Mouse (Mus musculus) spleen, postnatal 4 days (tissue): ENCODE results near the gene Dync1i1.
A peak's percentile ranks its signal among the peaks of the same experiment; 100 is the strongest.

Experiments used
- DNase-seq, 2 experiments: peaks; one replicate each; pipeline ENCODE4 v3.0.0; 2022; ENCODE audit warnings: low spot score in 2 of 2

Dync1i1 gene

GRCm38 (mm10) chr6:5770283-5770682 is 44.8 kb downstream of the Dync1i1 start:
- no peak for DNase-seq

GRCm38 (mm10) chr6:5775461-5775860 is 50.0 kb downstream of the Dync1i1 start:
- no peak for DNase-seq

- no peak for DNase-seq
Observed at GRCm38 (mm10) chr6:5781752-5782151, 56.3 kb downstream of the Dync1i1 start.

- DNase-seq: no peak
Observed at GRCm38 (mm10) chr6:5783830-5784229, 58.4 kb downstream of the Dync1i1 start.

- DNase-seq: no peak
Observed at GRCm38 (mm10) chr6:5790607-5791006, 65.2 kb downstream of the Dync1i1 start.

GRCm38 (mm10) chr6:5794106-5794753 is 68.8 kb downstream of the Dync1i1 start:
- DNase-seq: no peak

GRCm38 (mm10) chr6:5795314-5795713 is 69.9 kb downstream of the Dync1i1 start:
- no peak for DNase-seq

GRCm38 (mm10) chr6:5802124-5802839 is 76.8 kb downstream of the Dync1i1 start:
- no peak for DNase-seq

GRCm38 (mm10) chr6:5802840-5803491 is 77.5 kb downstream of the Dync1i1 start:
- DNase-seq: no peak

GRCm38 (mm10) chr6:5808008-5808421 is 82.6 kb downstream of the Dync1i1 start:
- DNase-seq: no peak

- no peak for DNase-seq
Observed at GRCm38 (mm10) chr6:5812076-5812475, 86.6 kb downstream of the Dync1i1 start.

- DNase-seq: no peak
Observed at GRCm38 (mm10) chr6:5819674-5820073, 94.2 kb downstream of the Dync1i1 start.

- DNase-seq: no peak
Observed at GRCm38 (mm10) chr6:5825461-5825860, 100.0 kb downstream of the Dync1i1 start.

- no peak for DNase-seq
Observed at GRCm38 (mm10) chr6:5827064-5827463, 101.6 kb downstream of the Dync1i1 start.

GRCm38 (mm10) chr6:5828409-5828974 is 103.1 kb downstream of the Dync1i1 start:
- DNase-seq: no peak

- DNase-seq: no peak
Observed at GRCm38 (mm10) chr6:5829148-5829547, 103.7 kb downstream of the Dync1i1 start.

- no peak for DNase-seq
Observed at GRCm38 (mm10) chr6:5830717-5831116, 105.3 kb downstream of the Dync1i1 start.

- DNase-seq: no peak
Observed at GRCm38 (mm10) chr6:5831233-5831632, 105.8 kb downstream of the Dync1i1 start.

- no peak for DNase-seq
Observed at GRCm38 (mm10) chr6:5832838-5833237, 107.4 kb downstream of the Dync1i1 start.

GRCm38 (mm10) chr6:5842466-5842865 is 117.0 kb downstream of the Dync1i1 start:
- no peak for DNase-seq

- DNase-seq: no peak
Observed at GRCm38 (mm10) chr6:5846154-5846553, 120.7 kb downstream of the Dync1i1 start.

GRCm38 (mm10) chr6:5854048-5854836 is 128.8 kb downstream of the Dync1i1 start:
- DNase-seq: peak in 1 of 2 experiments; percentile 50
